Mouse (Mus musculus) urinary bladder, postnatal 0 days (tissue): Measurements from ENCODE around the gene Srek1. TPM values are rescaled to one million over a fixed set of nuclear protein-coding genes. Genes with fewer than 3 reads are reported as not detected.

Experiments
- polyA plus RNA-seq: library from polyadenylated mRNA; unstranded; fragments of >200 nt; fragmentation: Nextera tagmentation; extraction: Ambion mirVana; gene quantifications from 2 replicates; pipeline ENCODE4 v1.2.1, GENCODE M21; 2015

Srek1 gene
- 30.4 and 39.1 TPM in 2 replicates for polyA plus RNA-seq

GRCm38 (mm10) chr13:103774119-103774757, at the start of gene Srek1:
Srek1 (minus strand) TSS chr13:103774608.

Other genes with a start within 250 kb of the Srek1 start
- 11.1 and 13.6 TPM in 2 replicates for gene Erbin, start 145.9 kb upstream of the Srek1 start, polyA plus RNA-seq